Mouse (Mus musculus): Measurements from ENCODE around the gene B3gnt2.

- TF ChIP-seq CTCF (IDR thresholded peaks at IDR 0.05; ENCODE audit: borderline replicate concordance, insufficient read depth, low read depth, low read length) (no peak), POLR2A (IDR thresholded peaks at IDR 0.05; ENCODE audit: borderline replicate concordance, insufficient read depth, low read length) (no peak)
Observed at GRCm38 (mm10) chr11:22723096-22723495, 137.7 kb downstream of the B3gnt2 start.
